Mouse (Mus musculus): Measurements from ENCODE around the gene Slc6a21.
"Not testable (repeated sequence)": the region's sequence is repeated elsewhere in the genome, so short reads cannot be mapped to it uniquely, and the experiment has no call there.

Slc6a21 gene

GRCm38 (mm10) chr7:45255822-45256221 lies 21.5 kb upstream of the Slc6a21 start:
- not testable (repeated sequence) for DNase-seq (ENCODE audit: low read depth, low spot score)

- DNase-seq (ENCODE audit: low read depth, low spot score): peak; percentile 50
Measured at GRCm38 (mm10) chr7:45257063-45257840, 20.1 kb upstream of the Slc6a21 start.

GRCm38 (mm10) chr7:45259281-45259680 lies 18.0 kb upstream of the Slc6a21 start:
- DNase-seq (ENCODE audit: low read depth, low spot score): no peak

GRCm38 (mm10) chr7:45262266-45262665 lies 15.0 kb upstream of the Slc6a21 start:
- DNase-seq (ENCODE audit: low read depth, low spot score): no peak

- DNase-seq (ENCODE audit: low read depth, low spot score): no peak
Measured at GRCm38 (mm10) chr7:45263006-45263607, 14.2 kb upstream of the Slc6a21 start.

GRCm38 (mm10) chr7:45264348-45264747 lies 13.0 kb upstream of the Slc6a21 start:
- no peak for DNase-seq (ENCODE audit: low read depth, low spot score)

- DNase-seq (ENCODE audit: low read depth, low spot score): no peak
Measured at GRCm38 (mm10) chr7:45265518-45265917, 11.8 kb upstream of the Slc6a21 start.

GRCm38 (mm10) chr7:45272786-45273412 lies 4.4 kb upstream of the Slc6a21 start:
- DNase-seq (ENCODE audit: low read depth, low spot score): no peak

GRCm38 (mm10) chr7:45273672-45274071 lies 3.6 kb upstream of the Slc6a21 start:
- no peak for DNase-seq (ENCODE audit: low read depth, low spot score)

GRCm38 (mm10) chr7:45286486-45286885 lies 9.2 kb downstream of the Slc6a21 start:
- no peak for DNase-seq (ENCODE audit: low read depth, low spot score)

GRCm38 (mm10) chr7:45296626-45297025 lies 19.3 kb downstream of the Slc6a21 start:
- DNase-seq (ENCODE audit: low read depth, low spot score): no peak

GRCm38 (mm10) chr7:45297563-45297962 lies 20.2 kb downstream of the Slc6a21 start:
- no peak for DNase-seq (ENCODE audit: low read depth, low spot score)

GRCm38 (mm10) chr7:45299752-45300151 lies 22.4 kb downstream of the Slc6a21 start:
- peak; percentile 79 for DNase-seq (ENCODE audit: low read depth, low spot score)

- peak; percentile 65 for DNase-seq (ENCODE audit: low read depth, low spot score)
Measured at GRCm38 (mm10) chr7:45300270-45300669, 23.0 kb downstream of the Slc6a21 start.

GRCm38 (mm10) chr7:45302626-45303025 lies 25.3 kb downstream of the Slc6a21 start:
- no peak for DNase-seq (ENCODE audit: low read depth, low spot score)

GRCm38 (mm10) chr7:45304869-45305268 lies 27.6 kb downstream of the Slc6a21 start:
- DNase-seq (ENCODE audit: low read depth, low spot score): no peak

GRCm38 (mm10) chr7:45305275-45305674 lies 28.0 kb downstream of the Slc6a21 start:
- no peak for DNase-seq (ENCODE audit: low read depth, low spot score)

GRCm38 (mm10) chr7:45308551-45309240 lies 31.4 kb downstream of the Slc6a21 start:
- no peak for DNase-seq (ENCODE audit: low read depth, low spot score)

- no peak for DNase-seq (ENCODE audit: low read depth, low spot score)
Measured at GRCm38 (mm10) chr7:45309455-45309854, 32.1 kb downstream of the Slc6a21 start.

- DNase-seq (ENCODE audit: low read depth, low spot score): no peak
Measured at GRCm38 (mm10) chr7:45312023-45312422, 34.7 kb downstream of the Slc6a21 start.

- no peak for DNase-seq (ENCODE audit: low read depth, low spot score)
Measured at GRCm38 (mm10) chr7:45312686-45313453, 35.6 kb downstream of the Slc6a21 start.
